Mouse (Mus musculus): ENCODE data around the gene Ppil2. TPM values are rescaled to one million over a fixed set of nuclear protein-coding genes. Genes with fewer than 3 reads are reported as not detected.
A peak's percentile ranks its signal among the peaks of the same experiment; 100 is the strongest.

Gene Ppil2
- polyA plus RNA-seq, 1 experiment from 2014 or later: 162 TPM

DNA sequence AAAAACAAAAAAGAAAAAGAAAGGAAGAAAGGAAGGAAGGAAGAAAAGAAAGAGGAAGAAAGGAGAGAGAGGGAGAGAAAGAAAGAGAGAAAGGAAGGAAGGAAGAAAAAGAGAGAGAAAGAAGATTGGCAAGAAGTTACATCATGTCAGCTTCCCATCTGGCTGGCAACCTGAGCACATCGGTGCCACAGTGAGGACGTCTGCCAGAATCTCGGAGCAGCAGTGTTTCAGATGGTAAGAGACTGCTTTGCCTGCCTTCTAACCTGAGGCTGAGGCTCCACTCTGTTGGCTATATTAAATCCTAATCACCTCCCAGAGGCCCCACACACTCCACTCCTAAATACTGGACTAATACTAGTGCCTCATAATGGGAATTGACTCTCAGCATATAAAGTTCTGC, 57.2 kb downstream of the Ppil2 start:
- 35% methylated on average over 3 of the region's 3 CpGs for WGBS
- Histone ChIP-seq H3K4me2 (replicated peaks) (no peak overlapping the region), H3K27ac (replicated peaks) (peak overlapping the region; percentile 68), H3K9ac (replicated peaks) (no peak overlapping the region), H3K36me3 (peaks cover 2% of the 10 kb centered on the region), H3K4me3 (no peak overlapping the region), H3K27me3 (no peaks in the 10 kb centered on the region), H3K4me1 (peaks cover 18% of the 10 kb centered on the region), H3K9me3 (no peaks in the 10 kb centered on the region)
- ATAC-seq (replicated peaks): no peak; the same call in 1 of the 2 replicates

DNA sequence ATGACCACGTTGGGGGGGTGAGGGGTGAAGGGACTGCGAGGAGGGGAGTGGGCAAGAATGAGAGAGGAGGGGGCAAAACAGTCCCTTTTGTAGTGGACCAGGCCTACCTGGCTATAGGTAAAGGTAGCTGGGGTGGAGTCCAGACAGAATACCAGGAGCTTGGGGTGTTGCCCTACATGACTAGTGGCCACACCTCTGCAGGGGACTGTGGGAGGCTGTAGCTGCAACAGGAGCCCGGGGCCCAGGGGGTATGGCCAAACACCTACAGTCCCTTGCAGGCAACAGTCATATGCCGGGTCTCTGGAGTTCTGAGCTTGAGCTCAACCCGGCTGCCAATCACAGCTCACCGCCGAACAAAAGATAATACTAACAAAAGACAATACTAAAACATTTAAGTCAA, 59.0 kb downstream of the Ppil2 start:
- Histone ChIP-seq H3K4me2 (replicated peaks) (no peak overlapping the region), H3K9ac (replicated peaks) (no peak overlapping the region), H3K9me3 (no peaks in the 10 kb centered on the region), H3K4me1 (peaks cover 18% of the 10 kb centered on the region), H3K4me3 (no peak overlapping the region), H3K36me3 (peaks cover 18% of the 10 kb centered on the region), H3K27me3 (no peaks in the 10 kb centered on the region), H3K27ac (replicated peaks) (no peak overlapping the region)
- WGBS: 80% methylated on average over 7 of the region's 7 CpGs
- no peak for ATAC-seq (replicated peaks)

DNA sequence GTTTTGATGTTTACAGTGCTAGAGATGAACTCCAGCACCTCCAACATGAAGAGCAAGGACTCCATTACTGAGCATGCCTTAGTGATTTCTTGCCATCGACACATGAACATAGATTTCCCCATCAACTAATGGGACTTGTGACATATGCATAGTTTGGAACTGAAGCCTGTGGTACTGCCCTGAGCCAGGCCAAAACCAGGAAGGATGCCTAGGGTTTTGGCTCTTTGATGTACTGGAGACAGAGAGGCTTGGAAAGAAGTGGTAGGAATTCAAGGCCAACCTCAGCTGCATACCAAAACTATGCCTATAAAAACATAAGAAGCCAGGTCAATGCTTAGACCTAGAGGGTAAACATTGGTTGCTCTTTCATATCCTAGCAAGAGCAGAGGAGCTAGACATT, 61.2 kb downstream of the Ppil2 start:
- Histone ChIP-seq H3K4me1 (peaks cover 6% of the 10 kb centered on the region), H3K9ac (replicated peaks) (no peak overlapping the region), H3K27ac (replicated peaks) (no peak overlapping the region), H3K9me3 (no peaks in the 10 kb centered on the region), H3K4me3 (no peak overlapping the region), H3K27me3 (no peaks in the 10 kb centered on the region), H3K36me3 (peaks cover 18% of the 10 kb centered on the region), H3K4me2 (replicated peaks) (no peak overlapping the region)
- ATAC-seq (replicated peaks): no peak
- 98% methylated on average over 1 of the region's 1 CpGs for WGBS

DNA sequence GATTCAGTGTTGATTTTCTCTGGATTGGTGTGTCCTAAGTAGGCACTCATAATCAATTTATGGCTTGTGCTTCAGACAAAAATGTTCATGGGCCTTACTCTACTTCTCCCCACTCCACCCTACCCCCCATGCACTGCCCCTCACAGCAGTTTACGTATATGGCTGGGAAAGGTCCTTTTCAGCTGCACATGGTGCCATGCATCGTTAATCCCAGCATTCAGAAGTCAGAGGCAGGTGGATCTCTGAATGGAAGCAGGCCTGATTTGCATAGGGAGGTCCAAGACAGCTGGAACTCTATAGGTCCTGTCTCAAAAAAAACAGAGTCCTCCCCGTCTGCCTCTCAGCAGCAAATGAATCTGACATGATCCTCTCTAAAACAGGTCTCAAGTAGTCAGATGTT, 65.8 kb downstream of the Ppil2 start:
- H3K4me1 ChIP-seq: no peaks in the 10 kb centered on the region
- no peak overlapping the region for H3K27ac ChIP-seq (replicated peaks)
- H3K27me3 ChIP-seq: no peaks in the 10 kb centered on the region
- no peak overlapping the region for H3K9ac ChIP-seq (replicated peaks)
- no peaks in the 10 kb centered on the region for H3K9me3 ChIP-seq
- H3K36me3 ChIP-seq: peaks cover 38% of the 10 kb centered on the region
- ATAC-seq (replicated peaks): no peak
- WGBS: 29% methylated on average over 3 of the region's 3 CpGs
- H3K4me2 ChIP-seq (replicated peaks): no peak overlapping the region
- H3K4me3 ChIP-seq: no peak overlapping the region

DNA sequence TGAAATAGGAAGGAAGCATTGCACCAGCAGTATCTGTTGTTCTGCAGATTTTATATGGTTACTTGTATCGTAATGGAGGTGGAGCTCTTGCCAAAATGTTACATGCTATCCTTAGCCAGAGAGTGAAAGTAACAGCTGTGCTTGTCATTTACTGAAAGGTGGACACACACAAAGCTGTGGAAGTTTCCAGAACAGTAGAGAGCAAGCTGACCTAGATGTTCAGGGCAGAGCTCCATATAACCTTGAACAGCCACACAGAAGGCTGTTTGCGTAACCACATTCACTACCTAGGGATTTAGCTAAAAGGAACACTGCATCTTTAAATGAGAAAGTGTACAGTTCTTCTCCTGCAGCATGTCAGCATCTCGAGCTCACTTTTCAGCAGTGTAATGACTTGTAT, 66.7 kb downstream of the Ppil2 start:
- no peak overlapping the region for H3K4me3 ChIP-seq
- peaks cover 48% of the 10 kb centered on the region for H3K36me3 ChIP-seq
- 76% methylated on average over 3 of the region's 3 CpGs for WGBS
- no peaks in the 10 kb centered on the region for H3K9me3 ChIP-seq
- H3K27me3 ChIP-seq: no peaks in the 10 kb centered on the region
- ATAC-seq (replicated peaks): no peak
- no peak overlapping the region for H3K4me2 ChIP-seq (replicated peaks)
- no peak overlapping the region for H3K9ac ChIP-seq (replicated peaks)
- no peaks in the 10 kb centered on the region for H3K4me1 ChIP-seq
- 0 out of 2 replicates have a peak overlapping the region, but pooled peaks have one; percentile 18 for H3K27ac ChIP-seq (replicated peaks)

DNA sequence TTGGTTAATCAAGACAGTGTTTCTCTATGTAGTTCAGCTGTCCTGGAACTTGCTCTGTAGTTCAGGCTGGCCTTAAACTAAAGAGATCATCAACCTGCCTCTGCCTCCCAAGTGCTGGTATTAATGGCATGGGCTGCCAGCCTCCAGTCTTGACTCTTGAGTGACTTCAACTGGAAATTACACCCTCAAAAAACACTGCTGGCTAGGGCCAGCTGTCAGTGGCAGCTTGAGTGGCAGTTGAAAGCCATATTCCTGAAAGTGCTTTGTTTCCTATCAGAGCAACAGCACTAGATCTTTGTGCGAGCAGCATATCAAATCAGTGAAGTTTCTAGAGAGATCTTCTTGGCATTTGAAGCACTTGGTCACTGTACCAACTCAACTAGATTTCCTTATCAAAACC, 69.6 kb downstream of the Ppil2 start:
- WGBS: 90% methylated on average over 1 of the region's 1 CpGs
- Histone ChIP-seq H3K36me3 (peaks cover 56% of the 10 kb centered on the region), H3K4me3 (no peak overlapping the region), H3K4me2 (replicated peaks) (no peak overlapping the region), H3K9ac (replicated peaks) (no peak overlapping the region), H3K27ac (replicated peaks) (no peak overlapping the region), H3K9me3 (no peaks in the 10 kb centered on the region), H3K27me3 (no peaks in the 10 kb centered on the region), H3K4me1 (no peaks in the 10 kb centered on the region)
- ATAC-seq (replicated peaks): no peak

DNA sequence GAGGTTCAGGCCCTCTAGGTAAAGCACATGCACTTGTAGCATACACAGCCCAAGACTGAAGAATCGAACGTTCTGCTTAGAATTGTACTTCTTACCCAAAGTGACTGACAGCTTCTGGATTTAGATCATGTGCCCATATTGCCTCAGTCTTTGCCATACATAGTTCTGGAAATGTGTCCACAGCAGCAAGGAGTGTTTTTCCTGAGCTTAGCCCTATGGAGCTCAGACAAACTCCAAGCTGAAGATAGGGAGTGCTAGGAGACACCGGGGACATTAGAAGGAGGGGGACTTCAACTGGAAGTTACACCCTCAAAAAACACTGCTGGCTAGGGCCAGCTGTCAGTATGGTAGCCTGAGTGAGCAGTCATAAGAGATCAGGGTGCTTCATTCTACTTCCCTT, 70.3 kb downstream of the Ppil2 start:
- no peaks in the 10 kb centered on the region for H3K9me3 ChIP-seq
- H3K4me3 ChIP-seq: no peak overlapping the region
- peaks cover 63% of the 10 kb centered on the region for H3K36me3 ChIP-seq
- no peaks in the 10 kb centered on the region for H3K27me3 ChIP-seq
- 93% methylated on average over 3 of the region's 3 CpGs for WGBS
- no peak overlapping the region for H3K4me2 ChIP-seq (replicated peaks)
- H3K27ac ChIP-seq (replicated peaks): no peak overlapping the region
- ATAC-seq (replicated peaks): no peak
- H3K9ac ChIP-seq (replicated peaks): no peak overlapping the region
- H3K4me1 ChIP-seq: no peaks in the 10 kb centered on the region

MicroRNAs encoded within 50 kb of the gene (microRNA counts, 519-probe panel; counts per million panel counts)
- microRNA mmu-miR-130b: 3,700 counts per million, percentile 89 among the panel's probes with 10 or more counts
- 2,897 counts per million, percentile 69 among the panel's probes with 10 or more counts for microRNA mmu-miR-301b

Small RNA genes within 50 kb of the gene (microRNA-seq; reads per million reads assigned to microRNA genes)
- 5,271 reads per million, percentile 91 among the genes with 10 or more reads in this experiment for gene Mir130b
- 136 reads per million, percentile 57 among the genes with 10 or more reads in this experiment for gene Mir301b

Other genes with a start within 250 kb of the Ppil2 start
- gene Igll1, start 247.3 kb downstream of the Ppil2 start, polyA plus RNA-seq (2015; fragmentation: Nextera tagmentation; extraction: Ambion mirVana): not detected in 2 replicates
- 68.8 and 75.8 TPM in 2 replicates for gene Top3b, start 240.5 kb downstream of the Ppil2 start, polyA plus RNA-seq (2015; fragmentation: Nextera tagmentation; extraction: Ambion mirVana)
- gene Vpreb1, start 240.4 kb downstream of the Ppil2 start, polyA plus RNA-seq (2015; fragmentation: Nextera tagmentation; extraction: Ambion mirVana): 1.7 and 2.7 TPM in 2 replicates
- 25.4 and 26.4 TPM in 2 replicates for gene Ppm1f, start 214.8 kb downstream of the Ppil2 start, polyA plus RNA-seq (2015; fragmentation: Nextera tagmentation; extraction: Ambion mirVana)
- gene Mapk1, start 127.9 kb downstream of the Ppil2 start, polyA plus RNA-seq (2015; fragmentation: Nextera tagmentation; extraction: Ambion mirVana): 186 and 193 TPM in 2 replicates
- 181 and 183 TPM in 2 replicates for gene Ypel1, start 41.6 kb downstream of the Ppil2 start, polyA plus RNA-seq (2015; fragmentation: Nextera tagmentation; extraction: Ambion mirVana)
- gene 2610318N02Rik, start 13.9 kb upstream of the Ppil2 start, polyA plus RNA-seq (2015; fragmentation: Nextera tagmentation; extraction: Ambion mirVana): 27.1 and 30.1 TPM in 2 replicates
- 43.4 and 47.2 TPM in 2 replicates for gene Sdf2l1, start 21.1 kb upstream of the Ppil2 start, polyA plus RNA-seq (2015; fragmentation: Nextera tagmentation; extraction: Ambion mirVana)
- 23.1 and 26.3 TPM in 2 replicates for gene Ydjc, start 33.4 kb upstream of the Ppil2 start, polyA plus RNA-seq (2015; fragmentation: Nextera tagmentation; extraction: Ambion mirVana)
- gene Ccdc116, start 36.0 kb upstream of the Ppil2 start, polyA plus RNA-seq (2015; fragmentation: Nextera tagmentation; extraction: Ambion mirVana): 1.3 TPM in 2 replicates
- 307 and 318 TPM in 2 replicates for gene Ube2l3, start 91.4 kb upstream of the Ppil2 start, polyA plus RNA-seq (2015; fragmentation: Nextera tagmentation; extraction: Ambion mirVana)
- gene Rimbp3, start 97.3 kb upstream of the Ppil2 start, polyA plus RNA-seq (2015; fragmentation: Nextera tagmentation; extraction: Ambion mirVana): 1.7 TPM in 2 replicates
- gene Hic2, start 122.3 kb upstream of the Ppil2 start, polyA plus RNA-seq (2015; fragmentation: Nextera tagmentation; extraction: Ambion mirVana): 8.6 and 8.8 TPM in 2 replicates
- 23.6 and 24.0 TPM in 2 replicates for gene Tmem191c, start 164.8 kb upstream of the Ppil2 start, polyA plus RNA-seq (2015; fragmentation: Nextera tagmentation; extraction: Ambion mirVana)
- gene Serpind1, start 220.1 kb upstream of the Ppil2 start, polyA plus RNA-seq (2015; fragmentation: Nextera tagmentation; extraction: Ambion mirVana): 1.0 and 1.8 TPM in 2 replicates

Measured in forebrain, embryonic 15.5 days (tissue).